Mouse (Mus musculus) cerebellum, adult (tissue): ENCODE measurements around the gene Tns2.

Experiments used
- ATAC-seq: cut with Nextera tagmentation; 2 replicates; pipeline ENCODE4 v1.9.2; 2017; ENCODE audit warnings: mild to moderate bottlenecking, moderate library complexity, mixed read lengths; ENCODE audit not compliant: insufficient number of reproducible peaks, low FRiP score, low TSS enrichment

Gene Tns2

GRCm38 (mm10) chr15:102091063-102091679 is 9.0 kb upstream of the Tns2 start:
- no peak for ATAC-seq

GRCm38 (mm10) chr15:102091688-102092087 is 8.5 kb upstream of the Tns2 start:
- no peak for ATAC-seq

GRCm38 (mm10) chr15:102092222-102092621 is 8.0 kb upstream of the Tns2 start:
- ATAC-seq: no peak

- ATAC-seq: no peak
These were observed 6.1 kb upstream of the Tns2 start for GRCm38 (mm10) chr15:102094157-102094556.

- no peak for ATAC-seq
These were observed 5.2 kb upstream of the Tns2 start for GRCm38 (mm10) chr15:102094988-102095387.

- no peak for ATAC-seq
These were observed 2.9 kb upstream of the Tns2 start for GRCm38 (mm10) chr15:102097147-102097915.

GRCm38 (mm10) chr15:102097991-102098555 is 2.1 kb upstream of the Tns2 start:
- no peak for ATAC-seq

GRCm38 (mm10) chr15:102099260-102099659 is 953 bp upstream of the Tns2 start:
- no peak for ATAC-seq

GRCm38 (mm10) chr15:102099771-102100160 is 447 bp upstream of the Tns2 start:
- no peak for ATAC-seq

- ATAC-seq: no peak
These were observed 921 bp downstream of the Tns2 start for GRCm38 (mm10) chr15:102100996-102101671.

GRCm38 (mm10) chr15:102101672-102102541 is 1.7 kb downstream of the Tns2 start:
- no peak for ATAC-seq

- ATAC-seq: no peak
These were observed 2.4 kb downstream of the Tns2 start for GRCm38 (mm10) chr15:102102548-102103121.

- no peak for ATAC-seq
These were observed 3.2 kb downstream of the Tns2 start for GRCm38 (mm10) chr15:102103371-102103946.

GRCm38 (mm10) chr15:102103947-102104555 is 3.8 kb downstream of the Tns2 start:
- no peak for ATAC-seq

GRCm38 (mm10) chr15:102105360-102105759 is 5.1 kb downstream of the Tns2 start:
- no peak for ATAC-seq

- ATAC-seq: no peak
These were observed 5.8 kb downstream of the Tns2 start for GRCm38 (mm10) chr15:102105764-102106730.

GRCm38 (mm10) chr15:102106754-102107456 is 6.7 kb downstream of the Tns2 start:
- no peak for ATAC-seq
